Mouse (Mus musculus) erythroblast, embryonic 14.5 days (primary cell): ENCODE measurements around the gene Mndal.
"Not testable (repeated sequence)": the region's sequence is repeated elsewhere in the genome, so short reads cannot be mapped to it uniquely, and the experiment has no call there.

Source experiments
- GATA1 ChIP-seq: IDR thresholded peaks from 2 replicates; pipeline ENCODE4 v1.6.1; 2012; ENCODE audit warnings: low read length, inconsistent platforms, mixed read lengths
- TAL1 ChIP-seq: IDR thresholded peaks from 3 replicates; pipeline ENCODE4 v1.6.1; 2012; ENCODE audit warnings: low read length, inconsistent platforms, mixed read lengths

- TF ChIP-seq GATA1, TAL1: not testable (repeated sequence)
Observed at GRCm38 (mm10) chr1:173941924-173942779, at the start of gene Mndal, which contains the start of gene Ifi203.
